Mouse (Mus musculus) liver, postnatal 0 days (tissue): ENCODE measurements around the gene Dcakd. TPM values are rescaled to one million over a fixed set of nuclear protein-coding genes. Genes with fewer than 3 reads are reported as not detected.

Experiments used
- ATAC-seq: fragments of 200-750 bp; cut with Nextera tagmentation; 2 replicates; pipeline ENCODE4 v1.8.0; 2017; ENCODE audit warnings: mild to moderate bottlenecking, moderate library complexity
- DNase-seq: peaks from one replicate; pipeline ENCODE4 v3.0.0-alpha.2; 2016
- H3K27ac ChIP-seq: fragments of 300-500 bp; sonication (generic); 2 replicates; pipeline ENCODE4 v1.5.1; 2014; ENCODE audit warnings: antibody characterized with exemption, moderate library complexity, mild to moderate bottlenecking, low read depth
- H3K27me3 ChIP-seq: fragments of 300-500 bp; sonication (generic); 2 replicates; pipeline ENCODE4 v1.6.1; 2014; ENCODE audit warnings: low read length, control low read depth, mixed read lengths; ENCODE audit not compliant: insufficient read depth
- H3K36me3 ChIP-seq: fragments of 300-500 bp; sonication (generic); replicated peaks from 2 replicates; pipeline ENCODE4 v1.6.1; 2014; ENCODE audit warnings: mild to moderate bottlenecking, control low read depth, low read length, moderate library complexity, mixed read lengths; ENCODE audit not compliant: insufficient read depth
- H3K4me1 ChIP-seq: fragments of 300-500 bp; sonication (generic); 2 replicates; pipeline ENCODE4 v1.6.1; 2014; ENCODE audit warnings: antibody characterized with exemption, mild to moderate bottlenecking, control low read depth; ENCODE audit not compliant: insufficient read depth
- H3K4me2 ChIP-seq: fragments of 300-500 bp; sonication (generic); 2 replicates; pipeline ENCODE4 v1.6.1; 2014; ENCODE audit warnings: low read depth, mild to moderate bottlenecking, low read length, moderate library complexity, mixed read lengths
- H3K4me3 ChIP-seq: fragments of 300-500 bp; sonication (generic); 2 replicates; pipeline ENCODE4 v1.5.1; 2014; ENCODE audit warnings: low read depth, low read length
- H3K9ac ChIP-seq: fragments of 300-500 bp; sonication (generic); replicated peaks from 2 replicates; pipeline ENCODE4 v1.6.1; 2014; ENCODE audit warnings: mild to moderate bottlenecking, moderate library complexity
- H3K9me3 ChIP-seq: fragments of 300-500 bp; sonication (generic); 2 replicates; pipeline ENCODE4 v1.6.1; 2016; ENCODE audit warnings: mild to moderate bottlenecking, control low read depth, low read length, mixed read lengths
- CTCF ChIP-seq: sonication (generic); IDR thresholded peaks from 2 replicates; pipeline ENCODE4 v1.5.1; 2016; ENCODE audit warnings: antibody characterized with exemption, low read depth
- EP300 ChIP-seq: IDR thresholded peaks from 2 replicates; pipeline ENCODE4 v1.6.1; 2016; ENCODE audit warnings: antibody characterized with exemption, low read depth, mild to moderate bottlenecking
- WGBS: fragments of 180-500 bp; shearing (Covaris S2); extraction: QIAGEN DNeasy Blood & Tissue Kit; methylation state at CpG from one replicate; pipeline ENCODE4 v1.1.7; 2014; ENCODE audit not compliant: insufficient replicate concordance; 5-methylcytosine and 5-hydroxymethylcytosine counted together
- polyA plus RNA-seq: library from polyadenylated mRNA; unstranded; fragments of >200 nt; fragmentation: Nextera tagmentation; extraction: Ambion mirVana; gene quantifications from 2 replicates; pipeline ENCODE4 v1.2.1, GENCODE M21; 2015

Dcakd gene
- polyA plus RNA-seq, 1 experiment from 2014 or later: 32.5 TPM

- DNase-seq (peak; percentile 23), ATAC-seq (peak; percentile 64)
- Histone ChIP-seq H3K9ac (no peak overlapping the region), H3K4me2 (peak overlapping the region; percentile 18; the same call in 1 of the 2 replicates), H3K4me3 (no peak overlapping the region), H3K9me3 (no peaks in the 10 kb centered on the region), H3K4me1 (no peaks in the 10 kb centered on the region), H3K36me3 (peaks cover 64% of the 10 kb centered on the region), H3K27me3 (no peaks in the 10 kb centered on the region), H3K27ac (peak overlapping the region; percentile 62; the same call in 1 of the 2 replicates)
- WGBS: 52% methylated on average over 8 of the region's 8 CpGs
- no peak for TF ChIP-seq EP300
- TF ChIP-seq CTCF: no peak
Observed at GRCm38 (mm10) chr11:103051249-103051691, 23.1 kb upstream of the Dcakd start.

GRCm38 (mm10) chr11:103050153-103050552 is 22.0 kb upstream of the Dcakd start:
- no peak overlapping the region for H3K4me2 ChIP-seq
- no peak for DNase-seq
- 91% methylated on average over 9 of the region's 9 CpGs for whole genome bisulfite sequencing
- H3K27ac ChIP-seq: no peak overlapping the region
- H3K9me3 ChIP-seq: no peaks in the 10 kb centered on the region
- H3K36me3 ChIP-seq: peaks cover 62% of the 10 kb centered on the region
- ATAC-seq: no peak
- H3K27me3 ChIP-seq: no peaks in the 10 kb centered on the region
- TF ChIP-seq CTCF: no peak
- no peak for TF ChIP-seq EP300
- H3K9ac ChIP-seq: no peak overlapping the region
- H3K4me3 ChIP-seq: no peak overlapping the region
- H3K4me1 ChIP-seq: no peaks in the 10 kb centered on the region

- Histone ChIP-seq H3K36me3 (peaks cover 64% of the 10 kb centered on the region), H3K4me3 (no peak overlapping the region), H3K27ac (no peak overlapping the region), H3K4me2 (no peak overlapping the region), H3K27me3 (no peaks in the 10 kb centered on the region), H3K9ac (no peak overlapping the region), H3K9me3 (no peaks in the 10 kb centered on the region), H3K4me1 (no peaks in the 10 kb centered on the region)
- 89% methylated on average over 5 of the region's 5 CpGs for WGBS
- ATAC-seq: no peak
- TF ChIP-seq EP300 (no peak), CTCF (no peak)
- DNase-seq: no peak
Observed at GRCm38 (mm10) chr11:103049611-103050010, 21.5 kb upstream of the Dcakd start.

- Histone ChIP-seq H3K4me3 (no peak overlapping the region), H3K9me3 (no peaks in the 10 kb centered on the region), H3K27ac (no peak overlapping the region), H3K4me1 (no peaks in the 10 kb centered on the region), H3K4me2 (no peak overlapping the region), H3K27me3 (no peaks in the 10 kb centered on the region), H3K9ac (no peak overlapping the region), H3K36me3 (peaks cover 60% of the 10 kb centered on the region)
- ATAC-seq (no peak), DNase-seq (no peak)
- TF ChIP-seq CTCF (no peak), EP300 (no peak)
- 85% methylated on average over 8 of the region's 8 CpGs for WGBS
Observed at GRCm38 (mm10) chr11:103046286-103046685, 18.2 kb upstream of the Dcakd start.

GRCm38 (mm10) chr11:103043982-103044381 is 15.8 kb upstream of the Dcakd start:
- H3K27ac ChIP-seq: no peak overlapping the region
- H3K4me2 ChIP-seq: no peak overlapping the region
- no peaks in the 10 kb centered on the region for H3K27me3 ChIP-seq
- WGBS: 96% methylated on average over 3 of the region's 3 CpGs
- peaks cover 44% of the 10 kb centered on the region for H3K36me3 ChIP-seq
- no peaks in the 10 kb centered on the region for H3K9me3 ChIP-seq
- H3K4me3 ChIP-seq: no peak overlapping the region
- ATAC-seq (no peak), DNase-seq (no peak)
- H3K9ac ChIP-seq: no peak overlapping the region
- TF ChIP-seq EP300 (no peak), CTCF (no peak)
- no peaks in the 10 kb centered on the region for H3K4me1 ChIP-seq

GRCm38 (mm10) chr11:103042828-103043227 is 14.7 kb upstream of the Dcakd start:
- H3K4me1 ChIP-seq: no peaks in the 10 kb centered on the region
- no peak overlapping the region for H3K4me2 ChIP-seq
- no peak for DNase-seq
- peaks cover 47% of the 10 kb centered on the region for H3K36me3 ChIP-seq
- H3K27me3 ChIP-seq: no peaks in the 10 kb centered on the region
- ATAC-seq: no peak
- H3K9ac ChIP-seq: no peak overlapping the region
- H3K4me3 ChIP-seq: no peak overlapping the region
- no peaks in the 10 kb centered on the region for H3K9me3 ChIP-seq
- H3K27ac ChIP-seq: no peak overlapping the region
- TF ChIP-seq EP300 (no peak), CTCF (no peak)
- 77% methylated on average over 4 of the region's 4 CpGs for WGBS

GRCm38 (mm10) chr11:103038037-103038436 is 9.9 kb upstream of the Dcakd start:
- DNase-seq (no peak), ATAC-seq (no peak)
- Histone ChIP-seq H3K9me3 (no peaks in the 10 kb centered on the region), H3K4me3 (no peak overlapping the region), H3K27ac (no peak overlapping the region), H3K4me2 (no peak overlapping the region), H3K4me1 (peaks cover 3% of the 10 kb centered on the region; the same call in 1 of the 2 replicates), H3K36me3 (peaks cover 10% of the 10 kb centered on the region; the same call in 1 of the 2 replicates), H3K27me3 (no peaks in the 10 kb centered on the region), H3K9ac (no peak overlapping the region)
- no peak for TF ChIP-seq EP300
- no peak for TF ChIP-seq CTCF
- 75% methylated on average over 6 of the region's 6 CpGs for WGBS
